Mouse (Mus musculus) 416B (cell line): Measurements from ENCODE around the gene Ndrg2.
"Not testable (repeated sequence)": the region's sequence is repeated elsewhere in the genome, so short reads cannot be mapped to it uniquely, and the experiment has no call there.

Source experiments
- DNase-seq: peaks from one replicate; pipeline ENCODE4 v3.0.0; 2011; ENCODE audit warnings: low read depth

The Ndrg2 gene

GRCm38 (mm10) chr14:51877517-51877916, 36.4 kb downstream of the Ndrg2 start:
- no peak for DNase-seq

GRCm38 (mm10) chr14:51871741-51872140, 42.2 kb downstream of the Ndrg2 start:
- no peak for DNase-seq

DNA sequence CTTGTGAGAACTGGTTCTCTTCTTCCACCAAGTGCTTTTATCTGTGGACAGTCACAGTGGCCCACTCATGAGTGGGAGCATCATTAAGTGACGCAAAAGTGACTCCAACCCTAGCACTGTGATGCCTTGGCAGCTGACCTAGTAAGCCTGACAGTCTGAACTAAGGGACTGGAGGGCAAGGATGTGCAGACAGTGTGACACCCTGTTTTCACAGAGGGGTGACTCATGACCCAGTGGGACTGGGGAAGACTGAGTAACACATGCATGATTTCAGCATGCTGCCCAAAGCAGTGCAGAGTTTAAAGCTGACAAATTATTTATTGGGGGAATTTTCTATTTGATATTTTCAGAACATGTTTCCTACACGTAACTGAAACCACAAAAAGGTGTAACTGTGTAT, 43.2 kb downstream of the Ndrg2 start:
- DNase-seq: peak; percentile 26

DNA sequence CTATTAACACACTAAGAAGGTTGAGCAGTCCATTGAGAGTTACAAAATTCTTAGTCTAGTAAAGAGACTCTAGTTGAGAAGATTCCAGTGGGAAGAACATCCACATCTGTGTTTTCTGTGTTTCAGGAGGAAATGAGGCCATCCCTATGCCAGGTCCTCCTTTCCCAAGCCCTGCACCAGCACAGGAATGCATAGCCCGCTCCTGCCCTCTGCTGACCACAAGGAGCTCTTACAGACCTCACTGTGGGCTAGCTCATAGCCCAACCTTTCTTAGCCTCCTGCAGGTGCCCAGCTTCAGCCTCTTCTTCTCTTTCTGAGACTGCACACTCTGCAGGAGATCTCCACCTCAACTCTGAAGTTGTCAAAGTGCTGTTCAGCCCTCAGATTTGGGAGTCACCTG, 50.4 kb downstream of the Ndrg2 start:
- DNase-seq: not testable (repeated sequence)

DNA sequence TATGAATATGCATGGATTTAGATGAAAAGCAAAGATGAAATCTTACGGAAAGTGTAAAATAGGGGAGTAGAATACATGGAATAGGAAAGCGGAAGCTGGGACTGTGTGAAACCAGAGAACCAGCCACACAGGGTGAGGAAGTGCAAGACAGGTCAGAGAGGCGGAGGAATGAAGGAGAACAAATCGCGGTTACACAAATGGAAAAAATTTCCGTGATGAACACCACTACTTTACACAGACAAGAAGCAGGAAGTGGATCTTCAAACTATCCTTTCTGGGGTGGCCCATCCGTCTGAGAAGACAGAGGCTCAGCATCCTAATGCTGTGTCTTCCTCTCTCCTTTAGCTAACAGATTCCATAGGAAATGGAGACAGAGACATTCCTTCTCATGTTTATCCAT, 58.7 kb downstream of the Ndrg2 start:
- not testable (repeated sequence) for DNase-seq
